In genomic region chr1:78501036-78501435, GRCm38 (mm10) we compare ENCODE assay signal across 26 mouse cellular contexts. TPM values are rescaled to one million over a fixed set of nuclear protein-coding genes. Genes with fewer than 3 reads are reported as not detected.
DNase-seq lines count a peak whose midpoint lies in the region; ATAC-seq lines count a peak whose summit lies in the region.
"Had no signal": no experiment of that assay in that cellular context is flagged by ENCODE, and none has a peak within 500 bp of the region (broad histone marks: within the 10 kb centered on the region; RNA-seq: fewer than 3 reads in every experiment).

No protein-coding gene starts in this region.

- no peaks in the 10 kb centered on the region for H3K36me3 ChIP-seq in midbrain, embryonic 11.5 days (ENCODE audit: control insufficient read depth, insufficient read depth, low read length)
- no peaks in the 10 kb centered on the region for H3K36me3 ChIP-seq in midbrain, embryonic 14.5 days (ENCODE audit: control insufficient read depth, insufficient read depth, low read length)
- H3K36me3 ChIP-seq: embryonic facial prominence, embryonic 12.5 days; embryonic facial prominence, embryonic 15.5 days; G1E; hindbrain, embryonic 12.5 days; hindbrain, embryonic 15.5 days had no signal

- H3K27me3 ChIP-seq in midbrain, embryonic 11.5 days (ENCODE audit: control insufficient read depth, insufficient read depth, low read length) = no peaks in the 10 kb centered on the region
- H3K27me3 ChIP-seq in midbrain, embryonic 14.5 days (ENCODE audit: control insufficient read depth, insufficient read depth, low read length) = no peaks in the 10 kb centered on the region
- H3K27me3 ChIP-seq: embryonic facial prominence, embryonic 12.5 days; embryonic facial prominence, embryonic 15.5 days; hindbrain, embryonic 12.5 days; hindbrain, embryonic 15.5 days had no signal

- no peak overlapping the region for H3K4me3 ChIP-seq in midbrain, embryonic 11.5 days (ENCODE audit: low read depth, low read length)
- H3K4me3 ChIP-seq in midbrain, embryonic 14.5 days (replicated peaks; ENCODE audit: low read depth, low read length) = no peak overlapping the region
- H3K4me3 ChIP-seq: embryonic facial prominence, embryonic 12.5 days; embryonic facial prominence, embryonic 15.5 days; gastrocnemius, adult 2 months; hindbrain, embryonic 12.5 days; hindbrain, embryonic 15.5 days had no signal

- DNase-seq in kidney, adult 11 months = peak; percentile 45
- no peak for DNase-seq in kidney, postnatal 10 days
- peak; percentile 45 to 60 for DNase-seq in kidney, adult 8-10 months
- no peak for DNase-seq in kidney, postnatal 25 days
- peak; percentile 19 for DNase-seq in midbrain, embryonic 11.5 days (ENCODE audit: low spot score, missing footprints)
- no peak for DNase-seq in midbrain, embryonic 14.5 days
- DNase-seq: adrenal gland, postnatal 10 days; adrenal gland, postnatal 36 days; B cell, adult 2 months; cerebellum, adult 18-20 months; cerebellum, adult 9-10 months; cerebellum, postnatal 14 days; forebrain, postnatal 0 days; gastrocnemius, adult 2 months; gastrocnemius, postnatal 14 days had no signal

- WGBS in midbrain, embryonic 11.5 days = 95% methylated on average over 16 of the region's 16 CpGs
- 93% methylated on average over 16 of the region's 16 CpGs for whole genome bisulfite sequencing in midbrain, embryonic 14.5 days

- H3K4me2 ChIP-seq in midbrain, embryonic 11.5 days = no peak overlapping the region
- no peak overlapping the region for H3K4me2 ChIP-seq in midbrain, embryonic 14.5 days (ENCODE audit: low read length)
- H3K4me2 ChIP-seq: embryonic facial prominence, embryonic 12.5 days; embryonic facial prominence, embryonic 15.5 days; heart, embryonic 11.5 days; hindbrain, embryonic 12.5 days; hindbrain, embryonic 15.5 days had no signal

- no peak overlapping the region for H3K9ac ChIP-seq in midbrain, embryonic 11.5 days (ENCODE audit: low read length)
- H3K9ac ChIP-seq in midbrain, embryonic 14.5 days (replicated peaks; ENCODE audit: low read length) = no peak overlapping the region
- H3K9ac ChIP-seq: embryonic facial prominence, embryonic 12.5 days; embryonic facial prominence, embryonic 15.5 days; forebrain, postnatal 0 days; hindbrain, embryonic 12.5 days; hindbrain, embryonic 15.5 days had no signal

- H3K4me1 ChIP-seq in midbrain, embryonic 11.5 days (ENCODE audit: control insufficient read depth, insufficient read depth, low read length) = no peaks in the 10 kb centered on the region
- H3K4me1 ChIP-seq in midbrain, embryonic 14.5 days (ENCODE audit: control insufficient read depth, insufficient read depth, low read length) = no peaks in the 10 kb centered on the region
- H3K4me1 ChIP-seq: embryonic facial prominence, embryonic 12.5 days; embryonic facial prominence, embryonic 15.5 days; hindbrain, embryonic 12.5 days; hindbrain, embryonic 15.5 days had no signal

- H3K27ac ChIP-seq in midbrain, embryonic 11.5 days (ENCODE audit: low read depth, low read length) = no peak overlapping the region
- no peak overlapping the region for H3K27ac ChIP-seq in midbrain, embryonic 14.5 days (replicated peaks; ENCODE audit: low read depth, low read length)
- H3K27ac ChIP-seq: embryonic facial prominence, embryonic 12.5 days; embryonic facial prominence, embryonic 15.5 days; gastrocnemius, adult 2 months; hindbrain, embryonic 12.5 days; hindbrain, embryonic 15.5 days had no signal

- H3K9me3 ChIP-seq in midbrain, embryonic 11.5 days (ENCODE audit: control insufficient read depth, low read length) = no peaks in the 10 kb centered on the region
- no peaks in the 10 kb centered on the region for H3K9me3 ChIP-seq in midbrain, embryonic 14.5 days (ENCODE audit: control insufficient read depth, low read length)
- H3K9me3 ChIP-seq: embryonic facial prominence, embryonic 12.5 days; embryonic facial prominence, embryonic 15.5 days; G1E; hindbrain, embryonic 12.5 days; hindbrain, embryonic 15.5 days had no signal

- ATAC-seq in midbrain, embryonic 11.5 days (ENCODE audit: low FRiP score) = no peak
- ATAC-seq in midbrain, embryonic 14.5 days (ENCODE audit: low FRiP score, low TSS enrichment) = no peak
- ATAC-seq: forebrain, embryonic 14.5 days; forebrain, postnatal 0 days; Patski had no signal

RNA-seq across cellular contexts. Expression of gene Mogat1, which starts 9.8 kb away (rescaled TPM):
- not detected in 2 replicates for polyA plus RNA-seq in midbrain, embryonic 11.5 days (2014; fragmentation: Nextera tagmentation; extraction: Ambion mirVana)
- polyA plus RNA-seq in midbrain, embryonic 14.5 days (2014; fragmentation: Nextera tagmentation; extraction: Ambion mirVana) = 0.72 TPM in 1 of 2 replicates, not detected in the other
- polyA plus RNA-seq: forebrain, embryonic 11.5 days; forebrain, embryonic 14.5 days; G1E; heart, embryonic 11.5 days; heart, embryonic 14.5 days; hindbrain, embryonic 12.5 days; Patski had no signal

RNA-seq across cellular contexts. Expression of gene BC035947, which starts 10.9 kb away (rescaled TPM):
- 0.19 and 0.30 TPM in 2 replicates for polyA plus RNA-seq in midbrain, embryonic 11.5 days (2014; fragmentation: Nextera tagmentation; extraction: Ambion mirVana)
- polyA plus RNA-seq in midbrain, embryonic 14.5 days (2014; fragmentation: Nextera tagmentation; extraction: Ambion mirVana) = 0.81 and 1.2 TPM in 2 replicates
- polyA plus RNA-seq: G1E; heart, embryonic 14.5 days; heart, postnatal 0 days; Patski had no signal

RNA-seq across cellular contexts. Expression of gene Farsb, which starts 12.3 kb away (rescaled TPM):
- polyA plus RNA-seq in midbrain, embryonic 11.5 days (2014; fragmentation: Nextera tagmentation; extraction: Ambion mirVana) = 154 and 164 TPM in 2 replicates
- polyA plus RNA-seq in midbrain, embryonic 14.5 days (2014; fragmentation: Nextera tagmentation; extraction: Ambion mirVana) = 158 and 168 TPM in 2 replicates

Comparison
In these comparisons a context has a peak if more than half of its experiments do, and no peak if none do; other contexts are left out.
1. DNase-seq: peak in kidney, adult 11 months (single experiment), kidney, adult 8-10 months (2 of 2) and midbrain, embryonic 11.5 days (single experiment); none in kidney, postnatal 10 days (single experiment), kidney, postnatal 25 days (0 of 2) and midbrain, embryonic 14.5 days (single experiment).